Mouse (Mus musculus) megakaryocyte-erythroid progenitor cell, adult 5-6 weeks (primary cell): ENCODE measurements around the gene Oxsr1. TPM values are rescaled to one million over a fixed set of nuclear protein-coding genes. Genes with fewer than 3 reads are reported as not detected.

Experiments used
- ATAC-seq: replicated peaks from 2 replicates; pipeline ENCODE4 v1.8.0; 2016; ENCODE audit warnings: mild to moderate bottlenecking, inconsistent platforms; ENCODE audit not compliant: severe bottlenecking, poor library complexity, low FRiP score, low TSS enrichment
- total RNA-seq, 2 experiments: library from RNA; stranded (forward) in 1 of 2; stranded (reverse) in 1 of 2; fragments of 200-1000, 215-1000 nt in 1 of 2; fragments of >200 nt in 1 of 2; fragmentation: Nextera tagmentation in 1 of 2; gene quantifications; 2 replicates each; pipeline ENCODE4 v1.2.3; 2014 to 2017

Gene Oxsr1
- total RNA-seq, 2 experiments from 2014 or later: 33.0 to 50.4 TPM

DNA sequence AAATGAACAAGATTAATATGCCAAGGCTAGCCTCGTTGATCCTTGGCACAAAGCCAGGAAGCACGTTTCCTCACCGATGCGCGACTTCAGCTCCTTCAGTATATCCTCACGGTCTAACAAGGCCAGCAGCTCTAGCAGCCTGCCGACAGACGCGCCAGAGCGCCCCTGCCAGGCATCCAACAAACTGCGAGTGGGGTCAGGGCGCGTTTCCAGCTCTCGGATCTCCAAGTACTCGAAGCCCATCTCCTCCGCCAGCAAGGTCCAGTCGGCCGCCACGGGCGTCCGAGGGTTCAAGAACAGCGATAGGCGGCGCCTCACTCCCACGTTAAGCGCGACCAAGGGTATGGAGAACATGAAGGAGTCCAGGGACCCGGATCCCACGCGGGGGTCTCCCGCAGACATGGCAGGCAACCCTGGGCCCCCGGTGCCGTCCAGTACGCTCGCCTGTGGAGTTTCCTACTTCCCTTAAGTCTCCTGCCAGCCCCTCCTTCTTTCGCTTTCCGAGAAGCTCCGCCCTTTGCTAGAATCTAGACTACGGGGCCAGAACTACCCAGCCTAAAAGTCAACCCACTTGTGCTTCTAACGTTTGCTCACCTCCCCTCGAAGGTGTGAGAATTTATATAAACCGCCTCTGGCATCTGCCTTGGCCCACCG is 17.5 kb upstream of the Oxsr1 start, which contains the start of gene Acaa1a:
TSS of gene Acaa1a (plus strand) at position 119 of the 654 bp plus-strand sequence.
- peak; percentile 61 for ATAC-seq

DNA sequence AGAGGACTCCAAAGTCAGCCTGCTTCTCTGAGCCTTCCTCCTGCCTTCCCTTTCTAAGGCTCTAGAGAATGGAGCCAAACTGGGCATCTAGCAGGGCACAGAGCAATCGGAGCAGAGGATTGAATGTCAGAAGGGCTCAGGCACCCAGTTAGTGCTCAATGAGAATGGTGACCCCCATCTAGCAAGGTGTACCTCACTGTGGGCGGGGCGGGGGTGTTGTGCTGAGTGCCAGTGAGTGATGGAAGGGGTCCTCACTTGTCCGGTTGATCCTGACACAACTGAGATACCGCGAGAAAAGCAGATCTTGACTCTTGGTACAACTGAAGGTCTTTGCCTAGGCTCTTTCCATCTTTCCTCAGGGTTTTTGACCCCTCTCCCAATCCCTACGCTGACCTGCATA is 16.9 kb upstream of the Oxsr1 start:
- no peak for ATAC-seq

DNA sequence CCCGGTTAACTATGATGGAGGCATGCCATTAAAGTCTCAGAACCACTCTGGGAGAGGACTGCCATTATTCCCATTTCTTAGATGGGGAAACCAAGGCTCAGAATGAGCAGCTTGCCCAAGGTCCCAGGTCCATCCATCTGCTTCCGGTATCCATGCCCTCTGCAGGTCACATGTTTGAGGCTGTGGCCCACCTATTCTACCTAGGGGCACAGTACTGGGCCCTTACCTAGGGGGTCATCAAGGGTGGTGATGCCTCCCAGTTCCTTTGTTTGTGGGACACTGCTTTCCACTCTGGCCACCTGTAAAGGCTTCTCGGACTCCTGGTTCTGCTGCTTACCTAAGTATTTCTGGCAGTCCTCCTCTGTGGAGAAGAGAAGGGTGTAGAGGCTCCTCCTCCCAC is 16.1 kb upstream of the Oxsr1 start:
- ATAC-seq: no peak

DNA sequence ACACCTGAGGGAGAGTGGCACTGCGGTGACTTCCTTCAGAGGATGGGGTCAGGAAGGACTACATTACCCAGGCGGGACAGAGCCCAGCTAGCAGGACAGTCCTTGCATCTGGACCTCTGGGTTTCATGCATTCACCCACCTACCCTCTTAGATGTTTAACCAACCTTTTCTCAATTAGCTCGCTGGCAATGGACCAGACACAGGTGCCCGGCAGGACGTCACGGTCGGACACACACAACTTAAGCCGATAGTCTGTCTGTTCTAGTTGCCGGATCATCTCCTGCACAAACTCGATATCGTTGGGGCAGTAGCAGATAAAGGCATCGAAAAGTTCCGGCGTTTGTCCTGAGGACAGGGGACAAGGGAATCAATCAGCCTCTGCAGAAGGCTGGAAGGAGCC is 15.6 kb upstream of the Oxsr1 start:
- no peak for ATAC-seq

DNA sequence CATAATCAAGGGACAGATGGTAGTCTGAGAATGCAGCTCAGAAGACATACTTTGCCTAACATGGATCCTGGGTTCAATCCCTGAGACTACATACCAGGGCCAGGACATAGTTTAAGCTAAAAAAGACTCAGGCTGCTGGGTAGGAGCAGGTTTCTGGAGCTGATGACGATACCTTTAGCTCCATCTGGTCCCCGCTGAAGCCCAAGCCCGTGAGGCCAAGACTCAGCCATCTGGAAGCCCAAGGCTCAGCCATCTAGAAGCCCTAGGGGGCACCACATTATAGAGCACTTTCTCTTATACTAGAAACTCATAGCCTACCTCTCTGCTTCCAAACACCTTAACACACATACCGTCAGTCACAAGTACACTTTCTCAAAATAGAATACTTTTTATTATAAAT is 13.3 kb upstream of the Oxsr1 start:
- ATAC-seq: no peak

DNA sequence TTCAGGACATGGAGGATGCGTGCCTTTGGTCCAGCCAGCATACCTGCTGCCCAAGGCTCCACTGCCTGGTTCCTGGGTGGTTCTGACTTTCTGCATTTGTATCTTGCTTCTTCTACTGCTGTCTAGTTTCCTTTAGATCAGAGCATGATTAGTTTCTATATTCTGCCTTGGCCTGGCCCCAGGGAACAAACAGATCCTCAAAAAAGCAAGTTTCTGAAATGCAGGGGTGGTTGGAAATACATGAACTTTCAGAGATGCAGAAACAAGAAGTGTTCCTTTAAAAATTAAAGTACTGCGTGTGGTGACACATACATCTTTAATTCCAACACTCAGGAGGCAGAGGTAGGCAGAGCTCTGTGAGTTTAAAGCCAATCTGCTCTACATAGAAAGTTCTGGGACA is 12.6 kb upstream of the Oxsr1 start:
- ATAC-seq: no peak

DNA sequence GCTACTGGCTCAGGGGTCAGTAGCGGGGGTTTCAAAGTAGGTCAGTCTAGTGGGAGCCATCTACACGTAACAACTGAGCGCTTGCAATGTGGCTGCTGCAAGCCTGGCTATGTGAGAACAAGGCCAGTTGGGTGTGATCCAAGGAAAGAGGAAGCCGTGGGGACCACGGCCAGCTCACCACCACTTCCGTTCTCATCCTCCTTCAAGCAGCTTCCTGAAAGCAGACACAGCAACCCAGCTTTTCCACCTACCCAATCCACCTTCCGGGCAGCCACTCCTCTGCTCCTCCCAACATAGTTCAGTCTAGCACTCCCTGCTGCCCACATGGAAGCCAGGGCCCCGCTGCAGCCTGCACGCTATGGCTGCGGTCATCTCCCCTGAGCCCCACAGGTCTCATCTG is 12.1 kb upstream of the Oxsr1 start:
- ATAC-seq: 0 out of 2 replicates have a peak, but pooled peaks have one; percentile 14

DNA sequence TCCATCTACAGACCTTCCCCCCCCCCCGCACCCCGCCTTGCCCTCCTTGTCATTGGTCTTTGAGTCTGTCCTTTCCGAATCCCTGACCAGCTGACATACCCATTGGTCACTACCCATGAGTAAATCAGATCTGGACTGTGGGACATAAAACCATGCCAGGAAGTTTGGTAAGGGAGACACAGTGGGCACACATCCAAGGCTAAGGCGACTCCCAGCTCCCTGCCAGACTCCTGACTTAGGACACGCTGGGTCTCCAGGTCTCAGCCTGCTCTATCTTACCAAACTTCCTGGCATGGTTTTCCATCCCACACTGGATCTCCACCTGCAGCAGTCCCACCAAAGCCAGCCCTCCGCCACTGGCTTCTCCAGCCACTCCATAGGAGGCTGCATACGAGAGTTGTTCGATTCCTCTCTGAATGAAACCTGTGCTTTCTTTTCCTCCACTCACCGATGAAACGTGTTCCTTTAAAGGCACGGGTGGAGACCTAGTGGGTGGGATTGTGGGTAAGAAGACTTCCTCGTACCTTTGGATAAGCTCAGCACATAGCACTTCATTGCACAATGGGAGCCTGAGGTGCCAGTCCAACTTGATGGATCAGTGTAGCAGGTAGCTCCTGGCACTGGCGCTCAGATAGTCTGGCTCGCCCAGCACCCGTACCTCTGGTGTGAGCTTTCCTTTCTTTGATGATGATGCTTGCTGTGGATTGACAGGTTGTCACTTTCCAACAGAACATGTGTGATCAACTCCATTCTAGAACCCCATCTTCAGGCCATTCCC is 8.1 kb upstream of the Oxsr1 start:
- ATAC-seq: no peak

DNA sequence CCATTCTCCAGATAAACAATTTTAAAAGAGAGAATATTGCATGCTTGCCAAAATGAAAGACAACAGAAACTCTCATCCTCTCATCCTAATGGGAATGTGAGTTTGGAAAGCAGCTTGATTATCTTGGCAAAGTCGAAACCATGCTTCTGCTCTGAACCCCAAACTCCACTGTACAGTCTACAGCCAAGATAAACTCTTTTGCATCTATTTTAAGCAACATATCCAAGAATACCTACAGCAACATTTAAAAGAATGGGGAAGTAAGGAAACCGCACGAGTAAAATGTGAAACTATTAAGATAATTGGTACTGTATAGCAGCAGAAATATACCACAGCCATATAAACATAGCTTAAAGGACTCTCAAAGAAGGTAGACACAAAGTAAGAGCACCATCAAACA is 6.3 kb upstream of the Oxsr1 start:
- no peak for ATAC-seq

DNA sequence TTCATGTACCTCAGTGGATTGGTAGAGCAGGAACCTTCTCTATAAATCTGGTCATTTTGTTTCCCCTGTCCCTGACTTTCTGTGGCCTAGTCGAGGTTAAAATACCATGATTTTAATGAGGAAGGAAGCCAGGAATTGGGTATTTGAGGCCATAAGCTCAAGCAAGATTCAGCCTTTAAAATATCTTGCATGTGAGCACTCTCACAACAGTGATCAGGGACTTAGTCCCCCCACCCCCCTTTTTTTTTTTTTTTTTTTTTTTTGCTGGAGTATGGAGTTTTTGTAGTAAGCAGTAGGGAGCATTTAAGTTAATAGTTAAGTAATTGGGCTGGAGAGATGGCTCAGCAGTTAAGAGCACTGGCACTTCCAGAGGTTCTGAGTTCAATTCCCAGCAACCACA is 1.9 kb upstream of the Oxsr1 start:
- ATAC-seq: no peak

DNA sequence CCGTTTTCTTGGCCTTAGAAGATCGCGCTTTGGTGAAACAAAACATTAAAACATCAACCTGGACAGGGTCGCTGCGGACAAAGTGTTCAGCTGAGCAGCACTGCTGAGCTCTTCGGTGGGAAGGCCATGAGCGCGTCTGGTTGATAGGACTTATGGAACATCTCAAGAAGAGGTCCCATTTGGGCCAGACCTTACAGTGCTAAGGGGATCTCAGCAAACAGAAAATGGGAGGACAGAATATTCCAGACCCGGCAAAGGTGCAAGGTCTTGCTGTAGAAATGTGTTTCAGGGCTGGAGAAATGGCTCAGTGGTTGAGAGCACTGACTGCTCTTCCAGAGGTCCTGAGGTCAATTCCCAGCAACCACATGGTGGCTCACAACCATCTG is 1.0 kb upstream of the Oxsr1 start:
- ATAC-seq: 0 out of 2 replicates have a peak, but pooled peaks have one; percentile 12

DNA sequence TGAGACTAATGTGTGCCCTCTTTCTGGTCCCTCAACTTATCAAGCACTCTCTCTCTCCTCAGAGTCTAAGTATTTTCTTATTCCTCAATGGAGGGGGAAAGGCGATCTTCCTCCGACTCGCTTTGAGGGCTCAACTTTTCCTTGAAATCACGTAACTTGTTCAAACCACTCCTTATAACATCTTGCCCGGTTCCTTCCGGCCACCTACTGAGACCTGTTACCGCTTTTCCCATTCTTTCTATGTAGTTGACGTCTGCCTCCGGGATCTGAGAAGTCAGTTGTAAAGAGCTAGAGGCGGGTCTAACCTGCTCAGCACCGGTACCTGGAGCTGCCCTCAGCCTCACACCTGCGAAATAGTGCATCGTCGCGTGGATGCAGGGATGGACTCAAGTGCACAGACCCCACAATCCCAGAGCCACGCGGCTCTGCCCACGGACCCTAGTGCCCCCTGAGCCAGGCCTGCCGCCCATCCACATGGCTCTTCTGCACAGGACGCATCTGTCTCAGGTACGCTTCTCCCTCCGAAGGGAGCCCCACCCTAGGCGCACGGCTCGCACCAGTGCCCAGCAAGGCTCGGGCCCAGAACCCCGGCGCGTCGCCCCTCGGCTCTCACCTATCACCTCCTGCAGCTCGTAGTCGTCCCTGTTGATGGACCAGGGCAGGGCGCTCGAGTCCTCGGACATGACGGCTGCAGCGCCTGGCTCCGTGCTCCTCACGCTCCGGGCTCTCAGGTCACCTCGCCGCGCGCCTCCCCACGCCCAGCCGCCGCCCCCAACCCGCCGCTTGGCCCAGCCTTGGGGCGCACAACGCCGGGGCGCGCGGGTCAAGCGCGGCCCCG is 616 bp downstream of the Oxsr1 start:
- peak; percentile 8; the same call in 1 of the 2 replicates for ATAC-seq

DNA sequence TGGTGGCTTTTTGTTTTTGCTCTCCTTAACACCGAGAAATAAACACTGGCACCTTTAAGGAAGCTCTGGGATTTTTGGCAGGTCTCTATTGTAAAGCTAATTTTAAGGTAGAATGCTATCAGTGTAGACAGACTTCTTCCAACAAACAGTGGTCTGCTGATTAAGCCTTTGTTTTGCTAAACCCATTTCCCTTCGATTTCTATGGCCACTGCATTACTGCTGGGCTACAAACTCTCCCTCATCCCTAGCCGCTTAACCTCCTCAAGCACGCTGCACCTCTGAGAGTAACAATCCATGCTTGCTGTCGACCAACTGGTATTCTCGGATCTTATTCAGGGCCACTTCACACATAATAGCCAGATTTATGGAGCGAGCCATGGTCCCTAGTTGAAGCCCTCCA is 1.3 kb downstream of the Oxsr1 start:
- ATAC-seq: no peak

DNA sequence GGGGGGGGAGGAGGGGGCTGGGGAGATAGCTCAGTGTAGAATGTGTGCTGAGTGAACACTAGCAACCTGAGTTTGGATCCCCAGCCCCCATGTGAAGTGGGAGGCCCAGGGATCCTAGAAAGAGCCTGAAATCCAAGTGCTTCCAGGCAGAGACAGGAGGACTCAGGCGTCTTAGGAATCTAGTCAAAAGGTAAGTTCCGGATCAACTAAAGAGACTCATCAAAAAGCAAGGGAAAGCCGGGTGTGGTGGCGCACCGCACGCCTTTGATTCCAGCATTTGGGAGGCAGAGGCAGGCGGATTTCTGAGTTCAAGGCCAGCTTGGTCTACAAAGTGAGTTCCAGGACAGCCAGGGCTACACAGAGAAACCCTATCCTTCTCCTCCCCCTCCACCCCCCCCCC is 1.8 kb downstream of the Oxsr1 start:
- no peak for ATAC-seq

DNA sequence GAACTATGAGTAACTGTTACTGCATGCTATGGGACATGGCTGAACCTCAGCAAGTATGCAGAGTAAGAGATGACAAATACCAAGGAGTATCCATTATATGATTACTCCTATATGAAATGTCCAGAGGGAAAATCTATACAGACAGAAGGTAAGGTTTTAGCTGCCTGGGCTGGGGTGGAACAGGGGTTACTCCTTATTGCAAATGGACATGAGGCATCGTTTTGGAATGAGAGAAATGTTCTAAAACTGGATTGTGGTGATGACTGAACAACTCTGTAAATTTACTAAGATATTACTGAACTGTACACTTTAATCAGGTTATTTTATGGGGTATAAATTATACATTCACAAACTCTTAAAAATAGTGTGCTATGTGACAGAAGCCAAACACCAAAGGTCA is 3.3 kb downstream of the Oxsr1 start:
- no peak for ATAC-seq

DNA sequence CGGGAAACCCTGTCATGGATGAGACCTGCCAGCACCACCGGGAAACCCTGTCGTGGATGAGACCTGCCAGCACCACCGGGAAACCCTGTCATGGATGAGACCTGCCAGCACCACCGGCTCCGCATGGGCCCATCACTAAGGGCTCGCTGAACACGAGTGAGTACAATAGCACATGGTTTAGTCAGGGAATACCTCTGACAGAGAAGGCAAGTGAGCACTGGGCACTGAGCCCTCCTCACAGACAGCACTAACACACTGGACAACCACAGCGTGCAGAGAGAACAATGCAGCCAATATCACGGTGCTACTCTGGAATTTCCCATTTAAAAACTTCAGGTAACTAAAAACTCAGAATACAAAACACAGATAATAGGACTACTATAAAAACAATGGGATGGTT is 9.1 kb downstream of the Oxsr1 start:
- ATAC-seq: no peak

DNA sequence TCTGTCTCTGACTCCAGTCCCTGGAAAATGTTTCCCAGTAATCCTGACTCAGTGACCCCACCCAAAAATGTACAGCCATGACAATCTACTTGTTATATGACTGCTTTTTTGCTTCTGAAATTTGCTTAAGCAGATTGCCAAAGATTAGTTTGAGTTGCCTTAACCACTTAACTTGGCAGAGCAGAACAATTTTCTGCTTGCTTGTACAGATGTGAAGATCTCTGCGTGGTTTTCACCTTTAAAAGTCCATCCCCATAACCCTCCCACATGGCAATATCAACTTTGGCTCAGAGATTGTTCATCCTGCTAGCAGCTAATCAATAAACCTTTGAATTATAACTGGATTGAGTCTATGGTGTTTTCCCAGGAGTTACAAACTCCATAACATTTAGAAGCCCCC is 13.2 kb downstream of the Oxsr1 start:
- no peak for ATAC-seq

DNA sequence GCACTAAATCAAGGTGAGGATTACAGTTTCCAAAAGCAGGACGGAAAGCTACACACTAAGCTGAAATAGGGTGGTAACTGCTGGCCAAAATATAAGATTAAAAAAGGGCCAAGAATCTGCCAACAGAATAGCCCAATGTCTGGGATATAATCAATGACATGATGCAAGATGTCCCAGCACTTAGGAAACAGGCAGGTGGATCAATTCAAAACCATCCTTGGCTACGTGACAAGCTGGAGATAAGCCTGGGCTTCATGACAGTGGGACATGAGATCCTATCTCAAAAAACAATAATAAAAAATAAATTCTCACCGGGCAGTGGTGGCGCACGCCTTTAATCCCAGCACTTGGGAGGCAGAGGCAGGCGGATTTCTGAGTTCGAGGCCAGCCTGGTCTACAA is 16.4 kb downstream of the Oxsr1 start:
- no peak for ATAC-seq

DNA sequence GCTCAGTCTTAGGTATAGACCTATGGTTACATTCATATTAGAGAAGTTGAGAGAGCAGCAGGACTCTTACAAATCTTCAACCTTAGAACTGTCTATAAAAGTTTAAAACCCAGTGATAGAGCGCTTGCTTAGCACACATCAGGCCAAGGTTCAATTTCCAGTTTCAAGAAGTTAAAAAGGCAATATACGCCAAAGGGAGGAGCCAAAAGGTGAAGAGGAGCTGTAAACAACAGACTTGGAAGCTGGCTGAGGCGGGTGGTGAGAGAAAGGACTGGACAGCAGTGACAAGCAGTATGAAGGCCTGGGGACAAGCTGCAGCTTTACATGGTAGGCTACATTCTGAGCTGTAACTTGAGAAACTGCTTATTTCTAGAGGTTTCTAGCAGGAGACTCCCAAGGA is 23.7 kb downstream of the Oxsr1 start:
- ATAC-seq: no peak

DNA sequence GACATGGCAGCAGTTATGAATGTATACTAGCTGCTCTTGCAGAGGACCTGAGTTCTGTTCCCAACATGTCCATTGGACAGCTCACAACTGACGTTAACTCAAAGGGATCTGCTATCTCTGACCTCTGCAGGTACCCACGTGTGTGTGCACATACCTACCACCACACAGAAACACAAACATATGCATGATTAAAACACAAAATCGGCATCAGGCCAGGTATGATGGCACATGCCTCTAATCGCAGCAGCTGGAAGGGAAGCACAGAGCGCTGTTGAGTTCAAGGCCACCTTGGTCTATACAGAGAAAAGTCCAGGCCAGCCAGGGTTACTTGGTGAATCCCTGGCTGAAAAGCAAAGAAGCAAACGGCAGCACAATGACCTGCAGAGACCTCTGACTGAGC is 24.5 kb downstream of the Oxsr1 start:
- no peak for ATAC-seq
